Mouse (Mus musculus) myocyte (in vitro differentiated cells): ENCODE measurements around the gene Cage1.
A peak's percentile ranks its signal among the peaks of the same experiment; 100 is the strongest.

Experiments
- E2F4 ChIP-seq: IDR thresholded peaks from one replicate; pipeline ENCODE4 v1.6.1; 2011; ENCODE audit warnings: mild to moderate bottlenecking, control low read depth, moderate library complexity; ENCODE audit not compliant: insufficient read depth
- MAX ChIP-seq: IDR thresholded peaks from one replicate; pipeline ENCODE4 v1.6.1; 2011; ENCODE audit warnings: low read depth, mild to moderate bottlenecking, control low read depth
- MYOG ChIP-seq, 3 experiments: IDR thresholded peaks; one replicate each; pipeline ENCODE4 v1.6.1; 2011; ENCODE audit warnings: control low read depth in 2 of 3, low read depth in 2 of 3, mild to moderate bottlenecking in 2 of 3; ENCODE audit not compliant: insufficient read length in 2 of 3, control insufficient read depth in 1 of 3, insufficient read depth in 1 of 3
- POLR2A ChIP-seq: IDR thresholded peaks from one replicate; pipeline ENCODE4 v1.6.1; 2011; ENCODE audit warnings: low read depth, mild to moderate bottlenecking, control low read depth, moderate library complexity; ENCODE audit not compliant: insufficient read length
- POLR2AphosphoS2 ChIP-seq: IDR thresholded peaks from one replicate; pipeline ENCODE4 v1.6.1; 2011; ENCODE audit warnings: low read depth, control low read depth; ENCODE audit not compliant: insufficient read length
- REST ChIP-seq: IDR thresholded peaks from one replicate; pipeline ENCODE4 v1.6.1; 2011; ENCODE audit warnings: mild to moderate bottlenecking, control low read depth, moderate library complexity; ENCODE audit not compliant: insufficient read depth, insufficient read length
- SRF ChIP-seq: IDR thresholded peaks from one replicate; pipeline ENCODE4 v1.6.1; 2011; ENCODE audit warnings: low read depth; ENCODE audit not compliant: control insufficient read depth, insufficient read length
- TCF12 ChIP-seq: IDR thresholded peaks from one replicate; pipeline ENCODE4 v1.6.1; 2011; ENCODE audit warnings: mild to moderate bottlenecking, control low read depth; ENCODE audit not compliant: poor library complexity, insufficient read depth, severe bottlenecking
- USF1 ChIP-seq: IDR thresholded peaks from one replicate; pipeline ENCODE4 v1.6.1; 2011; ENCODE audit warnings: low read depth, mild to moderate bottlenecking, control low read depth, moderate library complexity

GRCm38 (mm10) chr13:37974731-37975130, 62.1 kb downstream of the Cage1 start:
- TF ChIP-seq POLR2A (no peak), MAX (no peak), E2F4 (no peak), POLR2AphosphoS2 (peak; percentile 18), TCF12 (no peak), MYOG (IDR thresholded peaks at IDR 0.05; ENCODE audit: control insufficient read depth in 1 of 3, insufficient read depth in 1 of 3, insufficient read length in 2 of 3, low read depth in 2 of 3) (no peak), REST (no peak), SRF (no peak), USF1 (no peak)
